Mouse (Mus musculus): ENCODE results near the gene Abhd2. TPM values are rescaled to one million over a fixed set of nuclear protein-coding genes. Genes with fewer than 3 reads are reported as not detected.

Gene Abhd2
- polyA plus RNA-seq, 1 experiment: 1.0 TPM

DNA sequence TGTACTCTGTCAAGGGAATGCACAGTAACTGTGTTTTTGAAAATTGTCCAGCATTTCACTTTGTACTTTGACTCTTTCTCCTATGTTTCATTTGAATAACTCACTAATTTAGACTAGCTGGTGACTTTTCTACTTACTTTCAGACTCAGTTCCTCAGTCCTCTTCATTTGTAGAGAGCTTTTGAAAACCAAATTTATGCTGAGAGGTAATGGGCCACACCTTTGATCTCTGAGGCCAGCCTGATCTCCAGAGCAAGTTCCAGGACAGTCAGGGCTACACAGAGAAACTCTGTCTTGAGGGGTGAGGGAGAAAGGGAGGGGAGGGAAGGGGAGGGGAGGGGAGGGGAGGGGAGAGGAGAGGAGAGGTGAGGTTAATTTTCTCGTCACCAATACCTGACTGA, 25.7 kb downstream of the Abhd2 start:
- H3K36me3 ChIP-seq (ENCODE audit: control insufficient read depth): peaks cover 96% of the 10 kb centered on the region
- H3K4me3 ChIP-seq (replicated peaks): no peak overlapping the region
- no peaks in the 10 kb centered on the region for H3K9me3 ChIP-seq (ENCODE audit: control insufficient read depth, low read length)
- no peak for TF ChIP-seq TAL1 (IDR thresholded peaks at IDR 0.05; ENCODE audit: low read length)
- TF ChIP-seq GATA1 (IDR thresholded peaks at IDR 0.05; ENCODE audit: low read length): no peak
- peaks cover 7% of the 10 kb centered on the region for H3K4me1 ChIP-seq (ENCODE audit: control insufficient read depth)
- H3K27me3 ChIP-seq (ENCODE audit: control insufficient read depth): no peaks in the 10 kb centered on the region

DNA sequence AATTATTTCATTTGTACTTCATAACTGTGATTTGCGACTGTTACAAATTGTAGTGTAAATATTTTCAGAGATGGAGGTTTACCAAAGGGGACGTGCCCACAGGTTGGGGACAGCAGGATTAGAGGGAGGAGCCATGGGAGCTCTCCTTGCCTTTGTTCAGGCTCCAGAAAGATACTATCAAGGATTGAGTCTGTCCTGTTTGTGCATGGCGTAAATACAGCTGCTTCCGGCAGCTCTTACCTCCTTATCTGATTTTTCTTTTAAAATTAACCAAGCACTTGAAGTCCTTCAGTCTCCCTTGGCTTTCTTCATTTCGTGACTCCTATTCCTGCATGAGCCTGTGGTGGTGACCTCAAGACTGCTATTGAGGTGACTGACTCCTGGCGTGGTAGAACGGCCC, 26.5 kb downstream of the Abhd2 start:
- Histone ChIP-seq H3K27me3 (ENCODE audit: control insufficient read depth) (no peaks in the 10 kb centered on the region), H3K36me3 (ENCODE audit: control insufficient read depth) (peaks cover 95% of the 10 kb centered on the region), H3K4me3 (replicated peaks) (no peak overlapping the region), H3K4me1 (ENCODE audit: control insufficient read depth) (peaks cover 5% of the 10 kb centered on the region), H3K9me3 (ENCODE audit: control insufficient read depth, low read length) (no peaks in the 10 kb centered on the region)
- TF ChIP-seq GATA1 (IDR thresholded peaks at IDR 0.05; ENCODE audit: low read length): no peak
- no peak for TF ChIP-seq TAL1 (IDR thresholded peaks at IDR 0.05; ENCODE audit: low read length)

- H3K4me3 ChIP-seq (replicated peaks): no peak overlapping the region
- H3K36me3 ChIP-seq (ENCODE audit: control insufficient read depth): peaks cover 94% of the 10 kb centered on the region
- peaks cover 5% of the 10 kb centered on the region for H3K4me1 ChIP-seq (ENCODE audit: control insufficient read depth)
Observed at GRCm38 (mm10) chr7:79300432-79301151, 27.6 kb downstream of the Abhd2 start.

GRCm38 (mm10) chr7:79302145-79302544, 29.1 kb downstream of the Abhd2 start:
- H3K4me1 ChIP-seq (ENCODE audit: control insufficient read depth): peaks cover 10% of the 10 kb centered on the region
- TF ChIP-seq TAL1 (IDR thresholded peaks at IDR 0.05; ENCODE audit: low read length) (no peak), GATA1 (IDR thresholded peaks at IDR 0.05; ENCODE audit: low read length) (no peak)

More at GRCm38 (mm10) chr7:79300432-79301151, 27.6 kb downstream of the Abhd2 start:
- H3K27me3 ChIP-seq (ENCODE audit: control insufficient read depth): no peaks in the 10 kb centered on the region
- H3K9me3 ChIP-seq (ENCODE audit: control insufficient read depth, low read length): no peaks in the 10 kb centered on the region
- TF ChIP-seq GATA1 (IDR thresholded peaks at IDR 0.05; ENCODE audit: low read length) (no peak), TAL1 (IDR thresholded peaks at IDR 0.05; ENCODE audit: low read length) (no peak)

GRCm38 (mm10) chr7:79302586-79302985, 29.6 kb downstream of the Abhd2 start:
- peaks cover 94% of the 10 kb centered on the region for H3K36me3 ChIP-seq (ENCODE audit: control insufficient read depth)
- H3K27me3 ChIP-seq (ENCODE audit: control insufficient read depth): no peaks in the 10 kb centered on the region
- peaks cover 14% of the 10 kb centered on the region for H3K4me1 ChIP-seq (ENCODE audit: control insufficient read depth)
- H3K4me3 ChIP-seq (replicated peaks): no peak overlapping the region
- no peaks in the 10 kb centered on the region for H3K9me3 ChIP-seq (ENCODE audit: control insufficient read depth, low read length)
- TF ChIP-seq GATA1 (IDR thresholded peaks at IDR 0.05; ENCODE audit: low read length) (no peak), TAL1 (IDR thresholded peaks at IDR 0.05; ENCODE audit: low read length) (no peak)

More at GRCm38 (mm10) chr7:79302145-79302544, 29.1 kb downstream of the Abhd2 start:
- Histone ChIP-seq H3K36me3 (ENCODE audit: control insufficient read depth) (peaks cover 95% of the 10 kb centered on the region), H3K4me3 (replicated peaks) (no peak overlapping the region), H3K27me3 (ENCODE audit: control insufficient read depth) (no peaks in the 10 kb centered on the region), H3K9me3 (ENCODE audit: control insufficient read depth, low read length) (no peaks in the 10 kb centered on the region)

DNA sequence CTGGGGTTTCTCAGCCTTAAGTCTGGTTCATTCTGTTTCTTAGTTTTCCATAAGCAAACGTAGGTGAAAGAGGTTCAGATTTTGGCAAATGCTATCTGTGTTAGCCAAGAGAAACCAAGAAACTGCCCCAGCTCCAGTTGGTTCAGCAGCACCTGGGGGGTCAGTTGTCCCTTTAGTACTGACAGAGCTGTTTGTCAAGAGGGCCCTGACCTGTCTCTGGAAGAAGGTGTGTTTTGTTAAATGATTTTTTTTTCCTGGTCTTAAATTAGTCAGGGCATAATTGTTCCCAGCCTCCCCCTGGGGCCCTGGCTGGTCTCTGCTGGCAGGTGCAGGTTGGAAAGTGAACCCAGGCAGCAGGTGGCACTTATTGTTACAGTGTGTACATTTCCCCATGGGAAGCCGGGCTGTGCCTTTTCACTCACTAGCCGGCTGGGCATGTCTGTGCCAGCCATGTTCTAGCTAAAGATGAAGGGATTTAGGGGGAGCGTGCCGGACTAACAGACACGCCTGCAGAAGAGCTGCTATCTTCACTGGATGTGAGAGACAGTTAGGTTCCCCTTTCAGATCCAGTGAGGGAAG, 30.3 kb downstream of the Abhd2 start:
- no peaks in the 10 kb centered on the region for H3K27me3 ChIP-seq (ENCODE audit: control insufficient read depth)
- no peaks in the 10 kb centered on the region for H3K9me3 ChIP-seq (ENCODE audit: control insufficient read depth, low read length)
- TF ChIP-seq TAL1 (IDR thresholded peaks at IDR 0.05; ENCODE audit: low read length) (no peak), GATA1 (IDR thresholded peaks at IDR 0.05; ENCODE audit: low read length) (no peak)
- peaks cover 18% of the 10 kb centered on the region for H3K4me1 ChIP-seq (ENCODE audit: control insufficient read depth)
- peaks cover 90% of the 10 kb centered on the region for H3K36me3 ChIP-seq (ENCODE audit: control insufficient read depth)
- no peak overlapping the region for H3K4me3 ChIP-seq (replicated peaks)

- H3K9me3 ChIP-seq (ENCODE audit: control insufficient read depth, low read length): no peaks in the 10 kb centered on the region
- no peaks in the 10 kb centered on the region for H3K27me3 ChIP-seq (ENCODE audit: control insufficient read depth)
- TF ChIP-seq GATA1 (IDR thresholded peaks at IDR 0.05; ENCODE audit: low read length): no peak
- no peak for TF ChIP-seq TAL1 (IDR thresholded peaks at IDR 0.05; ENCODE audit: low read length)
- peaks cover 66% of the 10 kb centered on the region for H3K36me3 ChIP-seq (ENCODE audit: control insufficient read depth)
- peaks cover 44% of the 10 kb centered on the region for H3K4me1 ChIP-seq (ENCODE audit: control insufficient read depth)
- no peak overlapping the region for H3K4me3 ChIP-seq (replicated peaks)
Observed at GRCm38 (mm10) chr7:79308455-79309030, 35.5 kb downstream of the Abhd2 start.

DNA sequence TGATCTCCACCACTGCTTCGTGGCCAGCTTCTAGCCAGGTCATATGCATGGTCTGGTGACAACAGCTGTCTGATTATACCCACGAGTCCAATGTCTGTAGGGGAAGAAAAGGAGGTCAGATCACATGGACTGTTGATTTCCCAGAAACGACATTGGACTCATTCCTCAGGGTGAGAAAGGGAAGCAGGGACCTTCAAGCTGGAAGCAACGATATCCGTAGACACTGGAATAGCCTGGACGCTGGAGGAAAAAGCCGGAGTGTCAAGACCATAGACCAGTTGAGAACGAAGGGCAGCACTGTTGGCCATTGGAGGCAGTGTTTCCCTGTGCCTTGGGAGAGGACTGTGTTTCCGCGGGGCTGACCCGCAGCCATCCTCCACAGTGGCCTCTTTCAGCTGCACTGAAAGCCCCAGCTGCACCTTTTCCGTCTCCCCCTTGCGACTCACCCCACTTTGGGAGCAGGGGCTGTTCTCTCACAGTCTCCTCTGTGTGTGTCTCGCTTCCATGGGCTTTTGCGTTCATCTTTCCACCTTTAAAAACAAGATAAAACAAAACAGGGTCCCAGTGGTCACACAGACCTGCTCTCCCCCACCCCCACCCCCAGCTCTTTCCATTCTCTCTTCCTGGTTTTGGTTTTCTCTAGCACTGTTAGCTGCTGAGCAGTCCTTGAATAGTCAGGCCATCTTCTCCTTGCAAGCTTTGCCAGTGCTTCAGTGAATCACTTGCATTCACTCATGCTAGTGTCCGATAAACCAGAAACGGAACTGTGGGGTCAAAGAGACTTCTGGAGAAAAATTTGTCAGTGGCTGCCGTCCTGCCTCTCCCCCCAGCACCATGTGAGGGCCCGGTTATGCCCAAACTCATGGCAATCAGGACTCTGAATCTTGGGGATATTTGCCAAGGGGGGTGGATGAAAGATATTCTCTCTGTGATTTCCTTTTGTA, 36.5 kb downstream of the Abhd2 start:
- peaks cover 52% of the 10 kb centered on the region for H3K4me1 ChIP-seq (ENCODE audit: control insufficient read depth)
- TF ChIP-seq GATA1 (IDR thresholded peaks at IDR 0.05; ENCODE audit: low read length) (no peak), TAL1 (IDR thresholded peaks at IDR 0.05; ENCODE audit: low read length) (no peak)
- H3K4me3 ChIP-seq (replicated peaks): no peak overlapping the region

More for the DNA sequence above, 36.5 kb downstream of the Abhd2 start:
- H3K9me3 ChIP-seq (ENCODE audit: control insufficient read depth, low read length): no peaks in the 10 kb centered on the region
- peaks cover 64% of the 10 kb centered on the region for H3K36me3 ChIP-seq (ENCODE audit: control insufficient read depth)
- H3K27me3 ChIP-seq (ENCODE audit: control insufficient read depth): no peaks in the 10 kb centered on the region

Measured in erythroblast, embryonic 14.5 days (primary cell).